Comparison of ENCODE assay signal across 11 mouse cellular contexts in genomic region chr17:35703065-35703464, GRCm38 (mm10). TPM values are rescaled to one million over a fixed set of nuclear protein-coding genes. Genes with fewer than 3 reads are reported as not detected.
DNase-seq lines count a peak whose midpoint lies in the region; ATAC-seq and TF ChIP-seq lines count a peak whose summit lies in the region.
"Had no signal": no experiment of that assay in that cellular context is flagged by ENCODE, and none has a peak within 500 bp of the region (broad histone marks: within the 10 kb centered on the region; RNA-seq: fewer than 3 reads in every experiment).

No protein-coding gene starts in this region.

- TF ChIP-seq POLR2A in heart, adult 2 months (IDR thresholded peaks at IDR 0.05; ENCODE audit: insufficient read depth, low read depth, low read length): no peak

- no peak for DNase-seq in heart, postnatal 0 days (ENCODE audit: low spot score)
- no peak for DNase-seq in heart, adult 2 months
- no peak for DNase-seq in embryonic facial prominence, embryonic 14.5 days (ENCODE audit: low spot score)
- DNase-seq in adrenal gland, postnatal 25 days: no peak
- no peak for DNase-seq in gastrocnemius, postnatal 4 days (ENCODE audit: low spot score in 2 of 2)
- DNase-seq: gastrocnemius, postnatal 25 days had no signal

- H3K9ac ChIP-seq in heart, postnatal 0 days (replicated peaks; ENCODE audit: low read depth, low read length): no peak overlapping the region
- H3K9ac ChIP-seq in heart, adult 2 months (ENCODE audit: low read depth, low read length): no peak overlapping the region
- H3K9ac ChIP-seq in embryonic facial prominence, embryonic 14.5 days (ENCODE audit: low read depth, low read length): peak overlapping the region; percentile 51
- peak overlapping the region; percentile 74 for H3K9ac ChIP-seq in hindbrain, embryonic 15.5 days
- peak overlapping the region; percentile 95 for H3K9ac ChIP-seq in midbrain, embryonic 16.5 days (ENCODE audit: low read depth, low read length)

- no peaks in the 10 kb centered on the region for H3K9me3 ChIP-seq in heart, postnatal 0 days (replicated peaks; ENCODE audit: control insufficient read depth, low read length)
- no peaks in the 10 kb centered on the region for H3K9me3 ChIP-seq in embryonic facial prominence, embryonic 14.5 days (ENCODE audit: control insufficient read depth, low read length)
- H3K9me3 ChIP-seq in hindbrain, embryonic 15.5 days: no peaks in the 10 kb centered on the region
- no peaks in the 10 kb centered on the region for H3K9me3 ChIP-seq in midbrain, embryonic 16.5 days (replicated peaks; ENCODE audit: control insufficient read depth, low read length, poor library complexity, severe bottlenecking)

- peak overlapping the region; percentile 98; the same call in 1 of the 2 replicates for H3K27ac ChIP-seq in heart, postnatal 0 days (ENCODE audit: low read depth)
- no peak overlapping the region for H3K27ac ChIP-seq in heart, adult 2 months
- H3K27ac ChIP-seq in embryonic facial prominence, embryonic 14.5 days (replicated peaks; ENCODE audit: low read depth, low read length): peak overlapping the region; percentile 95
- H3K27ac ChIP-seq in hindbrain, embryonic 15.5 days (replicated peaks): peak overlapping the region; percentile 93
- H3K27ac ChIP-seq in midbrain, embryonic 16.5 days (ENCODE audit: low read length): peak overlapping the region; percentile 98

- H3K4me3 ChIP-seq in heart, postnatal 0 days (ENCODE audit: low read depth, low read length): no peak overlapping the region
- H3K4me3 ChIP-seq in heart, adult 2 months: no peak overlapping the region
- H3K4me3 ChIP-seq in embryonic facial prominence, embryonic 14.5 days (ENCODE audit: low read depth, low read length): peak overlapping the region; percentile 53
- H3K4me3 ChIP-seq in hindbrain, embryonic 15.5 days: peak overlapping the region; percentile 52
- peak overlapping the region; percentile 68 for H3K4me3 ChIP-seq in midbrain, embryonic 16.5 days (ENCODE audit: low read depth, low read length)

- TF ChIP-seq CTCF in heart, postnatal 0 days (IDR thresholded peaks at IDR 0.05; ENCODE audit: low read depth): no peak
- no peak for TF ChIP-seq CTCF in heart, adult 2 months (IDR thresholded peaks at IDR 0.05)

- 18% methylated on average over 2 of the region's 2 CpGs for WGBS in heart, postnatal 0 days
- WGBS in heart, adult 2 months: 47% methylated on average over 2 of the region's 2 CpGs
- 15% methylated on average over 2 of the region's 2 CpGs for WGBS in embryonic facial prominence, embryonic 14.5 days
- 4% methylated on average over 2 of the region's 2 CpGs for WGBS in hindbrain, embryonic 15.5 days
- WGBS in midbrain, embryonic 16.5 days: 4% methylated on average over 2 of the region's 2 CpGs

- H3K4me1 ChIP-seq in heart, postnatal 0 days (ENCODE audit: control insufficient read depth, insufficient read depth): peaks cover 22% of the 10 kb centered on the region
- H3K4me1 ChIP-seq in heart, adult 2 months (ENCODE audit: control insufficient read depth, insufficient read depth, low read length): peaks cover 6% of the 10 kb centered on the region; the same call in 1 of the 2 replicates
- peaks cover 54% of the 10 kb centered on the region for H3K4me1 ChIP-seq in embryonic facial prominence, embryonic 14.5 days (ENCODE audit: control insufficient read depth, insufficient read depth, low read length)
- peaks cover 52% of the 10 kb centered on the region for H3K4me1 ChIP-seq in hindbrain, embryonic 15.5 days (replicated peaks)
- peaks cover 39% of the 10 kb centered on the region for H3K4me1 ChIP-seq in midbrain, embryonic 16.5 days (ENCODE audit: control insufficient read depth, insufficient read depth, low read length)

- no peaks in the 10 kb centered on the region for H3K79me2 ChIP-seq in heart, adult 2 months (replicated peaks; ENCODE audit: control insufficient read depth, insufficient read depth, low read length)

- H3K27me3 ChIP-seq in heart, postnatal 0 days (ENCODE audit: control insufficient read depth, insufficient read depth, low read length): 0 out of 2 replicates have a peak, but pooled peaks cover 3% of the 10 kb centered on the region
- H3K27me3 ChIP-seq in heart, adult 2 months (ENCODE audit: control insufficient read depth, insufficient read depth, low read length): no peaks in the 10 kb centered on the region
- H3K27me3 ChIP-seq in embryonic facial prominence, embryonic 14.5 days (replicated peaks; ENCODE audit: control insufficient read depth, insufficient read depth, low read length): no peaks in the 10 kb centered on the region
- no peaks in the 10 kb centered on the region for H3K27me3 ChIP-seq in hindbrain, embryonic 15.5 days
- no peaks in the 10 kb centered on the region for H3K27me3 ChIP-seq in midbrain, embryonic 16.5 days (ENCODE audit: control insufficient read depth, insufficient read depth, low read depth, low read length)

- H3K36me3 ChIP-seq in heart, postnatal 0 days (replicated peaks; ENCODE audit: control insufficient read depth, insufficient read depth, low read length): no peaks in the 10 kb centered on the region
- H3K36me3 ChIP-seq in heart, adult 2 months (ENCODE audit: control insufficient read depth, insufficient read depth, low read length): no peaks in the 10 kb centered on the region; the same call in none of the 2 replicates
- H3K36me3 ChIP-seq in embryonic facial prominence, embryonic 14.5 days (ENCODE audit: control insufficient read depth, insufficient read depth, low read length): no peaks in the 10 kb centered on the region
- H3K36me3 ChIP-seq in hindbrain, embryonic 15.5 days: no peaks in the 10 kb centered on the region
- no peaks in the 10 kb centered on the region for H3K36me3 ChIP-seq in midbrain, embryonic 16.5 days (ENCODE audit: control insufficient read depth, insufficient read depth, low read length)

- intact Hi-C loops in heart, adult 2 months (cut with DNase I): no loop called here

- ATAC-seq in heart, postnatal 0 days (ENCODE audit: insufficient read depth, low read depth): no peak
- ATAC-seq in embryonic facial prominence, embryonic 14.5 days (ENCODE audit: low read depth): no peak
- no peak for ATAC-seq in hindbrain, embryonic 15.5 days (ENCODE audit: low FRiP score, low read depth)
- ATAC-seq in midbrain, embryonic 16.5 days: no peak
- no peak for ATAC-seq in megakaryocyte progenitor cell, adult 5-6 weeks (replicated peaks; ENCODE audit: poor library complexity)
- ATAC-seq: activated CD4-positive, CD25-positive, alpha-beta regulatory T cell, adult 4 months had no signal

- TF ChIP-seq EP300 in heart, postnatal 0 days (IDR thresholded peaks at IDR 0.05; ENCODE audit: low read depth): no peak
- no peak for TF ChIP-seq EP300 in heart, adult 2 months (IDR thresholded peaks at IDR 0.05; ENCODE audit: insufficient read depth, low read depth, low read length)

- no peak overlapping the region for H3K4me2 ChIP-seq in heart, postnatal 0 days (ENCODE audit: low read depth, low read length)
- peak overlapping the region; percentile 63 for H3K4me2 ChIP-seq in embryonic facial prominence, embryonic 14.5 days (ENCODE audit: low read depth, low read length)
- H3K4me2 ChIP-seq in hindbrain, embryonic 15.5 days: peak overlapping the region; percentile 86
- H3K4me2 ChIP-seq in midbrain, embryonic 16.5 days (ENCODE audit: low read length): peak overlapping the region; percentile 94

RNA-seq across cellular contexts. Expression of gene Ddr1, which starts 1.4 kb away (rescaled TPM):
- total RNA-seq in heart, postnatal 0 days (2014; rRNA removed; ENCODE audit: low replicate concordance): 105 and 206 TPM in 2 replicates
- polyA plus RNA-seq in heart, postnatal 0 days (2015; fragmentation: Nextera tagmentation; extraction: Ambion mirVana): 63.9 and 71.8 TPM in 2 replicates
- 10 to 100 TPM; 25.9 to 30.6 TPM for total RNA-seq in heart, adult 2 months (2021)
- 24.4 and 27.6 TPM in 2 replicates for polyA plus RNA-seq in heart, adult 2 months (2012; rRNA removed)
- polyA plus RNA-seq in embryonic facial prominence, embryonic 14.5 days (2014; fragmentation: Nextera tagmentation; extraction: Ambion mirVana): 50.6 and 54.1 TPM in 2 replicates
- polyA plus RNA-seq in hindbrain, embryonic 15.5 days (2015; fragmentation: Nextera tagmentation; extraction: Ambion mirVana): 106 and 110 TPM in 2 replicates
- polyA plus RNA-seq in midbrain, embryonic 16.5 days (2015; fragmentation: Nextera tagmentation; extraction: Ambion mirVana): 87.8 and 103 TPM in 2 replicates
- 41.7 and 54.6 TPM in 2 replicates for total RNA-seq in adrenal gland, postnatal 25 days (2021)
- 10 to 100 TPM; 69.6 to 71.4 TPM for total RNA-seq in gastrocnemius, postnatal 4 days (2021)
- 0.15 TPM in 1 of 2 replicates, not detected in the other for total RNA-seq in megakaryocyte progenitor cell, adult 5-6 weeks (2015)
- total RNA-seq in megakaryocyte progenitor cell, adult 5-6 weeks (2017): 0.25 TPM in 1 of 2 replicates, not detected in the other

RNA-seq across cellular contexts. Expression of gene Gtf2h4, which starts 29.5 kb away (rescaled TPM):
- total RNA-seq in heart, postnatal 0 days (2014; rRNA removed; ENCODE audit: low replicate concordance): 21.0 and 24.2 TPM in 2 replicates
- 18.0 and 21.2 TPM in 2 replicates for polyA plus RNA-seq in heart, postnatal 0 days (2015; fragmentation: Nextera tagmentation; extraction: Ambion mirVana)
- total RNA-seq in heart, adult 2 months (2021): 10 to 100 TPM; 15.0 to 20.6 TPM
- polyA plus RNA-seq in heart, adult 2 months (2012; rRNA removed): 19.2 and 21.0 TPM in 2 replicates
- polyA plus RNA-seq in embryonic facial prominence, embryonic 14.5 days (2014; fragmentation: Nextera tagmentation; extraction: Ambion mirVana): 34.8 and 35.3 TPM in 2 replicates
- 23.7 and 24.8 TPM in 2 replicates for polyA plus RNA-seq in hindbrain, embryonic 15.5 days (2015; fragmentation: Nextera tagmentation; extraction: Ambion mirVana)
- polyA plus RNA-seq in midbrain, embryonic 16.5 days (2015; fragmentation: Nextera tagmentation; extraction: Ambion mirVana): 26.5 and 27.3 TPM in 2 replicates
- total RNA-seq in adrenal gland, postnatal 25 days (2021): 22.4 and 26.9 TPM in 2 replicates
- 10 to 100 TPM; 20.6 to 29.2 TPM for total RNA-seq in gastrocnemius, postnatal 4 days (2021)
- 26.2 and 31.8 TPM in 2 replicates for total RNA-seq in megakaryocyte progenitor cell, adult 5-6 weeks (2015)
- 24.8 and 29.5 TPM in 2 replicates for total RNA-seq in megakaryocyte progenitor cell, adult 5-6 weeks (2017)

RNA-seq across cellular contexts. Expression of gene Vars2, which starts 35.7 kb away (rescaled TPM):
- 25.5 and 59.8 TPM in 2 replicates for total RNA-seq in heart, postnatal 0 days (2014; rRNA removed; ENCODE audit: low replicate concordance)
- polyA plus RNA-seq in heart, postnatal 0 days (2015; fragmentation: Nextera tagmentation; extraction: Ambion mirVana): 9.4 and 9.8 TPM in 2 replicates
- 10 to 100 TPM; 26.6 to 28.3 TPM for total RNA-seq in heart, adult 2 months (2021)
- polyA plus RNA-seq in heart, adult 2 months (2012; rRNA removed): 19.3 and 20.3 TPM in 2 replicates
- polyA plus RNA-seq in embryonic facial prominence, embryonic 14.5 days (2014; fragmentation: Nextera tagmentation; extraction: Ambion mirVana): 14.2 and 15.1 TPM in 2 replicates
- polyA plus RNA-seq in hindbrain, embryonic 15.5 days (2015; fragmentation: Nextera tagmentation; extraction: Ambion mirVana): 15.9 and 17.8 TPM in 2 replicates
- polyA plus RNA-seq in midbrain, embryonic 16.5 days (2015; fragmentation: Nextera tagmentation; extraction: Ambion mirVana): 15.1 and 15.3 TPM in 2 replicates
- 41.5 and 65.4 TPM in 2 replicates for total RNA-seq in adrenal gland, postnatal 25 days (2021)
- 10 to 100 TPM; 22.1 to 24.4 TPM for total RNA-seq in gastrocnemius, postnatal 4 days (2021)
- 5.7 and 11.4 TPM in 2 replicates for total RNA-seq in megakaryocyte progenitor cell, adult 5-6 weeks (2015)
- 12.7 and 14.9 TPM in 2 replicates for total RNA-seq in megakaryocyte progenitor cell, adult 5-6 weeks (2017)

RNA-seq across cellular contexts. Expression of gene Mucl3, which starts 59.6 kb away (rescaled TPM):
- not detected in 2 replicates for total RNA-seq in heart, postnatal 0 days (2014; rRNA removed; ENCODE audit: low replicate concordance)
- not detected in 2 replicates for polyA plus RNA-seq in heart, postnatal 0 days (2015; fragmentation: Nextera tagmentation; extraction: Ambion mirVana)
- not detected for total RNA-seq in heart, adult 2 months (2021)
- polyA plus RNA-seq in heart, adult 2 months (2012; rRNA removed): not detected in 2 replicates
- 0.08 TPM in 2 replicates for polyA plus RNA-seq in embryonic facial prominence, embryonic 14.5 days (2014; fragmentation: Nextera tagmentation; extraction: Ambion mirVana)
- polyA plus RNA-seq in hindbrain, embryonic 15.5 days (2015; fragmentation: Nextera tagmentation; extraction: Ambion mirVana): 0.17 TPM in 1 of 2 replicates, not detected in the other
- polyA plus RNA-seq in midbrain, embryonic 16.5 days (2015; fragmentation: Nextera tagmentation; extraction: Ambion mirVana): 0.07 and 0.14 TPM in 2 replicates
- not detected in 2 replicates for total RNA-seq in adrenal gland, postnatal 25 days (2021)
- total RNA-seq in gastrocnemius, postnatal 4 days (2021): not detected
- total RNA-seq in megakaryocyte progenitor cell, adult 5-6 weeks (2015): not detected in 2 replicates
- total RNA-seq in megakaryocyte progenitor cell, adult 5-6 weeks (2017): not detected in 2 replicates
- total RNA-seq: gastrocnemius, postnatal 25 days; layer of hippocampus, postnatal 14 days had no signal

Comparison
In these comparisons a context has a peak if more than half of its experiments do, and no peak if none do; other contexts are left out.
1. H3K4me3 ChIP-seq: peak in embryonic facial prominence, embryonic 14.5 days (single experiment), hindbrain, embryonic 15.5 days (single experiment) and midbrain, embryonic 16.5 days (single experiment); none in heart, postnatal 0 days (single experiment) and heart, adult 2 months (single experiment).
2. H3K9ac ChIP-seq: peak in embryonic facial prominence, embryonic 14.5 days (single experiment), hindbrain, embryonic 15.5 days (single experiment) and midbrain, embryonic 16.5 days (single experiment); none in heart, postnatal 0 days (single experiment) and heart, adult 2 months (single experiment).
3. RNA of gene Ddr1, which starts 1.4 kb away (total RNA-seq): 105 to 206 TPM in heart, postnatal 0 days, 69.6 to 71.4 TPM in gastrocnemius, postnatal 4 days, 41.7 to 54.6 TPM in adrenal gland, postnatal 25 days and 25.9 to 30.6 TPM in heart, adult 2 months; 0.15 to 0.25 TPM in megakaryocyte progenitor cell, adult 5-6 weeks; every median in the first group is over 10 times any median in the second.